Mouse (Mus musculus) CH12.LX (cell line): ENCODE measurements around the gene Tmbim6. TPM values are rescaled to one million over a fixed set of nuclear protein-coding genes. Genes with fewer than 3 reads are reported as not detected.

Experiments
- DNase-seq: peaks from one replicate; pipeline ENCODE4 v3.0.0-alpha.2; 2013; ENCODE audit errors: extremely low read depth
- H3K27ac ChIP-seq: 2 replicates; pipeline ENCODE4 v1.5.1; 2012; ENCODE audit warnings: low read depth, mild to moderate bottlenecking, control low read depth, moderate library complexity; ENCODE audit not compliant: insufficient read depth
- H3K27me3 ChIP-seq: replicated peaks from 2 replicates; pipeline ENCODE3; 2012; ENCODE audit warnings: inconsistent platforms
- H3K36me3 ChIP-seq, 2 experiments: replicated peaks in 1 of 2; 2 replicates each; pipeline versions ENCODE3 to v1.6.1; 2012; ENCODE audit warnings: inconsistent platforms in 1 of 2, low read length in 1 of 2, mild to moderate bottlenecking in 1 of 2, mixed read lengths in 1 of 2, moderate library complexity in 1 of 2; ENCODE audit not compliant: control insufficient read depth in 1 of 2, insufficient read depth in 1 of 2
- H3K4me1 ChIP-seq, 2 experiments: 2 replicates each; pipeline ENCODE4 v1.6.1; 2012; ENCODE audit warnings: inconsistent platforms in 1 of 2, moderate library complexity in 1 of 2; ENCODE audit not compliant: insufficient read depth in 2 of 2, control insufficient read depth in 1 of 2
- H3K4me2 ChIP-seq: 2 replicates; pipeline ENCODE4 v1.6.1; 2012; ENCODE audit warnings: low read depth, mild to moderate bottlenecking, control low read depth; ENCODE audit not compliant: poor library complexity, insufficient read depth, severe bottlenecking
- H3K4me3 ChIP-seq, 3 experiments: fragments of 150-350 bp in 1 of 3; sonication (generic) in 1 of 3; replicated peaks in 1 of 3; 2 replicates each; pipeline versions ENCODE3 to v1.5.1; 2011 to 2012; ENCODE audit warnings: low read depth in 2 of 3, low read length in 2 of 3, mild to moderate bottlenecking in 2 of 3, moderate library complexity in 2 of 3, control low read depth in 1 of 3, improper control_type of control experiment in 1 of 3, inconsistent platforms in 1 of 3, mixed read lengths in 1 of 3; ENCODE audit not compliant: poor library complexity in 1 of 3
- H3K79me2 ChIP-seq: replicated peaks from 2 replicates; pipeline ENCODE4 v1.6.1; 2012; ENCODE audit warnings: mild to moderate bottlenecking, moderate library complexity; ENCODE audit not compliant: control insufficient read depth, poor library complexity, insufficient read depth, severe bottlenecking; ENCODE audit errors: extremely low read depth
- H3K9ac ChIP-seq: 2 replicates; pipeline ENCODE4 v1.6.1; 2012; ENCODE audit warnings: low read depth, mild to moderate bottlenecking, control low read depth, moderate library complexity; ENCODE audit not compliant: insufficient read depth
- H3K9me3 ChIP-seq: replicated peaks from 2 replicates; pipeline ENCODE3; 2012; ENCODE audit warnings: low read length, inconsistent platforms, mixed read lengths
- ELF1 ChIP-seq: IDR thresholded peaks from 2 replicates; pipeline ENCODE4 v1.6.1; 2014; ENCODE audit warnings: low read depth, mild to moderate bottlenecking, inconsistent platforms, low read length, improper control_type of control experiment
- HCFC1 ChIP-seq: IDR thresholded peaks from 2 replicates; pipeline ENCODE4 v1.6.1; 2012; ENCODE audit warnings: low read depth, mild to moderate bottlenecking, inconsistent platforms, low read length, improper control_type of control experiment
- JUN ChIP-seq: IDR thresholded peaks from 2 replicates; pipeline ENCODE4 v1.6.1; 2011; ENCODE audit warnings: low read depth, mild to moderate bottlenecking, low read length, improper control_type of control experiment, moderate library complexity; ENCODE audit not compliant: insufficient read depth
- KAT2A ChIP-seq: IDR thresholded peaks from 2 replicates; pipeline ENCODE4 v1.6.1; 2012; ENCODE audit warnings: low read length, improper control_type of control experiment, inconsistent platforms; ENCODE audit not compliant: insufficient replicate concordance
- MAX ChIP-seq: IDR thresholded peaks from 2 replicates; pipeline ENCODE4 v1.6.1; 2011; ENCODE audit warnings: low read length, improper control_type of control experiment
- MXI1 ChIP-seq: IDR thresholded peaks from 2 replicates; pipeline ENCODE4 v1.6.1; 2011; ENCODE audit warnings: mild to moderate bottlenecking, low read depth, low read length, improper control_type of control experiment
- NRF1 ChIP-seq: IDR thresholded peaks from 2 replicates; pipeline ENCODE4 v1.6.1; 2014; ENCODE audit warnings: low read depth, mild to moderate bottlenecking, inconsistent platforms, low read length, improper control_type of control experiment, moderate library complexity
- PAX5 ChIP-seq: IDR thresholded peaks from 2 replicates; pipeline ENCODE4 v1.6.1; 2012; ENCODE audit warnings: low read length, inconsistent platforms, mixed read lengths
- POLR2A ChIP-seq: IDR thresholded peaks from 2 replicates; pipeline ENCODE4 v1.6.1; 2011; ENCODE audit warnings: low read depth, mild to moderate bottlenecking, improper control_type of control experiment, low read length
- RCOR1 ChIP-seq: conservative IDR thresholded peaks from 2 replicates; pipeline ENCODE4 v1.6.1; 2012; ENCODE audit warnings: low read depth, mild to moderate bottlenecking, inconsistent platforms, low read length, improper control_type of control experiment
- SIN3A ChIP-seq: IDR thresholded peaks from 2 replicates; pipeline ENCODE4 v1.6.1; 2012; ENCODE audit warnings: low read length, improper control_type of control experiment, inconsistent platforms
- SMC3 ChIP-seq: IDR thresholded peaks from 2 replicates; pipeline ENCODE4 v1.6.1; 2011; ENCODE audit warnings: low read depth, low read length, improper control_type of control experiment
- TBP ChIP-seq: conservative IDR thresholded peaks from 2 replicates; pipeline ENCODE4 v1.6.1; 2011; ENCODE audit warnings: low read depth, low read length, improper control_type of control experiment
- UBTF ChIP-seq: IDR thresholded peaks from 2 replicates; pipeline ENCODE4 v1.6.1; 2012; ENCODE audit warnings: low read depth, mild to moderate bottlenecking, inconsistent platforms, low read length, improper control_type of control experiment, moderate library complexity
- ZC3H11A ChIP-seq: IDR thresholded peaks from 2 replicates; pipeline ENCODE4 v1.6.1; 2012; ENCODE audit warnings: low read depth, mild to moderate bottlenecking, inconsistent platforms, low read length, improper control_type of control experiment
- ZKSCAN1 ChIP-seq: IDR thresholded peaks from 2 replicates; pipeline ENCODE4 v1.6.1; 2012; ENCODE audit warnings: low read depth, inconsistent platforms, low read length, improper control_type of control experiment, borderline replicate concordance
- ZNF384 ChIP-seq: IDR thresholded peaks from 2 replicates; pipeline ENCODE4 v1.6.1; 2012; ENCODE audit warnings: low read depth, low read length, improper control_type of control experiment, inconsistent platforms
- dilution Hi-C: fragments of 300-500 bp; cut with MboI; formaldehyde crosslinking; loops from 2 replicates; pipeline ENCODE4 v1.14.3; 2020; ENCODE audit warnings: low sequenced_read_pairs; ENCODE audit not compliant: extremely low pct_unique_long_range_greater_than_20kb, extremely low pct_ligation_motif_present
- in situ Hi-C: fragments of 300-500 bp; cut with MboI; formaldehyde crosslinking; loops from 3 replicates; pipeline ENCODE4 v1.14.3; 2019; ENCODE audit warnings: low sequenced_read_pairs, low pct_ligation_motif_present, low pct_unique_long_range_greater_than_20kb, mixed read lengths
- polyA plus RNA-seq: library from polyadenylated mRNA; unstranded; fragments of >175 nt; gene quantifications from 2 replicates; pipeline ENCODE4 v1.2.1, GENCODE M21; 2012; ENCODE audit warnings: low read depth; ENCODE audit not compliant: insufficient read length
- total RNA-seq, 2 experiments: library from RNA; depleted of rRNA; stranded (reverse); fragments of 300-350 nt in 1 of 2; fragments of >200 nt in 1 of 2; gene quantifications; 2 replicates each; pipeline ENCODE4 v1.2.3; 2012 to 2014

Gene Tmbim6
- total and polyA plus RNA-seq, 3 experiments = 268 to 329 (median 269) TPM

DNA sequence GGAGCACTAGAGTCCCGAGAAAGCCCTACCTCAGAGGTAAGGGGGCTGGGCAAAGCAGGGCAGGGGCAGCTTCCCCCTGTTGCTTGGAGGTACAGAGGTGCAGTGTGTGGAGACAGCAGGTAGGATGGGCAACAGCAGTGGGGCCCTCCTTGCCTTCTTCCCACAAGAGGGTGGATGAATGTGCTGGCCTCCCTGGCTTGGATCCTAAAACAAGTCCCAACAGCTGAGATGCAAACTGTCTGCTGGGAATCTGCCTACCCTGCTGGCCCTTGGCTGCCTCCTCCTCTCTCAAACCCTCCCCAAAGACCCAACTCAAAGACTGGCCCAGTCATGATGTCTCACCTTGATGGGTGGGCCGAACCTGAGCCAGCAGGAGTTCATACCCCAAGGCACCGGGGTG lies 62.7 kb downstream of the Tmbim6 start:
- no peaks in the 10 kb centered on the region for H3K27me3 ChIP-seq
- H3K36me3 ChIP-seq = peaks cover 0 to 23% of the 10 kb centered on the region in 2 experiments
- in situ Hi-C loops = no loop called here
- no peaks in the 10 kb centered on the region for H3K9me3 ChIP-seq
- no peak overlapping the region for H3K4me3 ChIP-seq
- no peaks in the 10 kb centered on the region for H3K79me2 ChIP-seq
- TF ChIP-seq TBP (no peak), MXI1 (no peak), NRF1 (no peak), ZKSCAN1 (no peak), POLR2A (no peak), PAX5 (no peak), MAX (no peak), SMC3 (no peak), UBTF (no peak)
- dilution Hi-C loops = no loop called here
- no peak overlapping the region for H3K4me2 ChIP-seq
- no peak for DNase-seq
- H3K4me1 ChIP-seq = peaks cover 5 to 28% of the 10 kb centered on the region in 2 experiments; a peak in 3 of 4 replicates
- no peak overlapping the region for H3K27ac ChIP-seq
- no peak overlapping the region for H3K9ac ChIP-seq

DNA sequence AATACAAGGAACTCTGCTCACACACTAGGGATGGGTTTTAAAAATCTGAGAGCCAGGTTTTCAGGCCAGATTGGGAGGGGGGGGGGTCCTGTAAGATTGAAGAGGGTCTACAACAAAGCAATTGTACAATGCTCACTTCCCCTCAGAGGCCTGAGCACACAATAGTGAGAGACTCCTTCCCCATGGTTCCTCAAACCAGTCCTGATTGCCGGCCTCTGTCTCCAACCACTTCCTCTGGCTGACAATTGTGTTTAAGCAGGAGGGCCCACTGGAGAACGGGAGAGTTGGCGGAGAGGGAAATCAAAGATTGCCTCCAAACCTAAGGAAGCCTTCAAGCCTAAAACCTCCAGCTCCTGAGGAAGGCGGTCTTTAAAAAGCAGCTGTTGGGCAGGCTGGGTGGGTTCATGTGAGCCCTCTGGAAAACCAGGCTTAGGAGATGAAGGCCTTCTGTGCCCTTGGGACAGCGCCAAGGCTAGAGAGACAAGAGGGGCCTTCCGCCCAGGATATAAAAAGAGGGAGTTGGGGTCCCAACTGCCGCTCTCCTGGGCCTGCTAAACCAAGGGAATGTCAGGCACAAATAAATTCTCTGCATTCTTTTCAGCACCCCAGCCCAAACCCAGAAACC lies 63.8 kb downstream of the Tmbim6 start:
- in situ Hi-C loops = no loop called here
- Histone ChIP-seq H3K27me3 (no peaks in the 10 kb centered on the region), H3K9me3 (no peaks in the 10 kb centered on the region), H3K4me1 (peaks cover 5 to 28% of the 10 kb centered on the region in 2 experiments; a peak in 3 of 4 replicates), H3K9ac (no peak overlapping the region), H3K36me3 (peaks cover 0 to 21% of the 10 kb centered on the region in 2 experiments)
- no peak for DNase-seq
- TF ChIP-seq RCOR1 = no peak
- TF ChIP-seq ZC3H11A = no peak
- no peak for TF ChIP-seq SMC3
- TF ChIP-seq PAX5 = no peak
- no peak for TF ChIP-seq JUN
- TF ChIP-seq ZKSCAN1 = no peak
- TF ChIP-seq ELF1 = no peak
- TF ChIP-seq SIN3A = no peak
- no peak for TF ChIP-seq HCFC1
- no peak for TF ChIP-seq KAT2A
- TF ChIP-seq ZNF384 = no peak
- TF ChIP-seq, all 38 proteins: peak for 0
- Histone ChIP-seq H3K27ac (no peak overlapping the region), H3K4me3 (peak overlapping the region in 1 of 3 experiments; percentile 68), H3K4me2 (peak overlapping the region; percentile 88; the same call in 1 of the 2 replicates), H3K79me2 (no peaks in the 10 kb centered on the region)
- dilution Hi-C loops = no loop called here
